Mouse (Mus musculus): Measurements from ENCODE around the gene 1700025G04Rik.

Gene 1700025G04Rik

DNA sequence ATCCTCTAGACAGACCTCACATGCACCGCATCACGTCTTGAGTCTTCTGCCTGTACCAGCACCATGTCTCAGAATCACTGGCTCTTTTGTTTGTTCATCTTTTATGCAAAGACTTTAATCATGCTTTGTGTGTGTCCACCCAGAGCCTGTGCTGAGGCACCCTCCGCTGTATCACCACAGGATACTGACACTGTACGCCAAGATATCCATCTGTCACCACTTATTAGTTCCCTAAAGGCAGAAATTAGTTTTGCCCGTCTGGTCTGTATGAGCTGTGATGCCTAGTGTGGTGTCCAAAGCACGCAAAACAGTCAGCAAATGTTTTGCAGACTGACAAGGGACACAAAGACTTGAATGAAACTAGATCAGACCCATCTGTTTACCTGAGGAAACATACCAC lies 95.7 kb downstream of the 1700025G04Rik start:
- no peak for DNase-seq (ENCODE audit: low spot score)

DNA sequence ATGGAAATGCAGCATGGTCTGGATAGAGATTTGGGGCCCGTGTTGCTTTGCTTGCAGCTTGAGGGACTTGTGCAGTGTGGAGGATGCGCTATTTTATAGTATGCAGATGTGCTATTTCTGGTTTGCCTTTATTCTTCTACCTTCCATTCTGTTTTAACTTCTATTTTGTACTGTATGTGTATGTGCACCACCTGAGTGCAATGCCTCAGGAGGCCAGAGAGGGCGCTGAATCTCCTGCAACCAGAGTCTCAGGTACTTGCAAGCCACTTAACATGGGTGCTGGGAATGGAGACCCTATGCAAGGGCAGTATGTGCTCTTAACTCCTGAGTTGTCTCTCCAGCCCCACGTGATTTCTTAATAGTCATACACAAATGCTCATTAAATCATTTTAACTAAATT lies 98.4 kb downstream of the 1700025G04Rik start:
- DNase-seq (ENCODE audit: low spot score), result no peak

DNA sequence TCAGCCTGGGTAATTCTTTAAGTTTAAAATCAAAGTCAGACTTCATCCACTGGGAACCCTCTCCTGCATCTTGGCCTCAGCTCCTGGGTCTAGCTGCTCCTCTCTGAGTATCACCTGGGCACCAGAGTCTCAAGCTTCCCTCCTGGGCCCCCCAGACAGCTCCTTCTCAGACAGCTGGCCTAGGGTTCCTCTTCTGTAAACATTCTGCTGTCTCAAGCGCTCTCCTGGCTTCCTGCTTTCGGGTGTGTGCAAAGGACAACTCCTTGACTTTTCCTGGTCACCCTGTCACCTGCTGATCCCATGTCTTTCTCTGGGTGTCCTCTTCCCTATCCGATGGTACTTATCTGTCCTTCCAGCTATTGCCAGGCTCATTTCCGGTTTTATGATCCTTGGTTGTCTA lies 99.3 kb downstream of the 1700025G04Rik start:
- no peak for DNase-seq (ENCODE audit: low spot score)

DNA sequence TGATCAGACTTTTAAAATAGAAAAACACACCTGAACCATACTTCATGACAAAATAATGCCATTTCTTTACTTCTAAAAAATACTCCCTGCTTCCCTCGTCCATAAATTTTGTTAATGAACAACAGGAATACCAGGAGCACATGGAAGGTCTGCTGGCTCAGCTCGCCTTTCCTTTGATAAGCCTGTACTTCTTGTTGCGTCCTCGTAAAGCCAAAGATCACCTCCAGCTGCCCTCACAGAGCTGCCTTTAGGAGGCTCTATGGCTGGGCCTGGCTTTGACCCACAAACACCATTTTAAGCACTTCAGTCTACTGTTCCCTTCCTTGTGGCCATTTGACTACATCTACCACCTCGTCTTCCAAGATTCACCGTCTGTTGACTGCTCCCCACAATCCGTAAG lies 101.2 kb downstream of the 1700025G04Rik start:
- DNase-seq (ENCODE audit: low spot score), result no peak

DNA sequence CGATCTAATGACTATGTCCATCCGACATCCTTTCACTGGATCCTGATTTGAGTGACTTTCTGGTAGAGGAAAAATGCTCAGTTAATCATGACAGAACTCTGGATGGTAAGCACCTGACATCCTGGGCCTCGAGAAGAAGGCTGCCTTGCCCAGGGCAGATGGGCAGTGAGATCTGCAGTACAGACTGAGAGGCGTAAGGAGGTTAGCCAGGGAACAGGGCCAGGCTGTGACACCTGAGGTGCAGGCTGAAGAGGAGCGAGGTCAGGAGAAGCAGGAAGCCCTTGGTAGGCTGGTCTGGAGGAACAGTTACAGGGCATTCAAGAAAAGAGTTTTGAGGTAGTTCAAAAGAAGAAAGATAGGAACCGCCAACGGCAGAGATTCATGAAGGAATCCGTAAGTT lies 101.9 kb downstream of the 1700025G04Rik start:
- no peak for DNase-seq (ENCODE audit: low spot score)

DNA sequence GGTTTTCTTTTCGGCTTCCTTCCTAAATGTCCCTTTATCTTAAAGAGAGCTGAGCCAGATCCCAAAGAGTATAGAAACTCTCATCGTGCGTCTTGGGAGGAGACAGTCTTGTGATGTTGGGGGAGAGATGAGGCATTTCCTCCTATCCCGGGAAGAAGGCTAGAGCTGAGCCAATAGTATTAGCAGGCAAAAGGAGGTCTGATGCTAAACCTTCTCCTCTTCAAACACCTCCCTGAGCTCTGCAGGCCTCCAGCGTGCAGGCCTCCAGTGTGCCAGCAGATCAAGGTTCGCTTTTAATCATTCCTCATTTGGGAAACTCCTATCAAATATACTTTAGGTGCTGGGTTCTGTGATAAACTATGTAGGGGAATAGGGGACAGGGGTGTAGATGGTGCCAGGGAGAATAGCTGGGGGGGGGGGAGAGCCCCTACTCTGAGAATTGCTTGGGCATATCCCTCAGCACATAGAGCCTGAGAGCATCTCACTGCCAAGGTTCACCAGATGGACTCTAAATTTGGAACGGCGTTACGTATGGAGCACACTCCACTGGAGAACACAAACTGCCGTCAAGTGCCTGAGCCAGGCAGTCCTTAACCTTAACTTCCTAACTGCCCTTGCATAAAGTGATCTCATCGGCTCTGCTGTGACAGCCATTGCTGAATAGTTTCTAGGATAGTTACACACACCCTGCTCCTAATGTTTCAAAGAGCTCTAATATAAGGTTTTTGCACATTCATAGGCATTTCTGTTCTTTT lies 103.7 kb downstream of the 1700025G04Rik start:
- no peak for DNase-seq (ENCODE audit: low spot score)

DNA sequence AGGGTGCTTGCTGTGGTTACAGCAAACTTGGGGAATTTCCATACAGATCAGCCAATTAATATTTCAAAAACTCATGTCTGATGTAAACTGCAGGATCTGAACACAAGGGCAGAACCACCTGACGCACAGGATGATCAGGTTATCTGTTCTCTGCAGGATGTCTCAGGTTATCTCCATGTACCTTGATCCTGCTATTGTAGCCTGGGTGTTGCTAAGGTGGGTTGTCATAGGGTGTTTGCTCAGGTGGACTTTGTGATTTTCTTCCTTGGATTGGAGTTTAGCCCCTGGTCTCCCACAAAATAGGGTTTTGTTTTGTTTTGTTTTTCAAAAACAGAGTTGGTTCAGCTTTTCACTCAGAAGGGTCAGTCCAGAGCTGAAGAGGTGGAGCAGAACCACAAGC lies 104.9 kb downstream of the 1700025G04Rik start:
- DNase-seq (ENCODE audit: low spot score), result no peak

DNA sequence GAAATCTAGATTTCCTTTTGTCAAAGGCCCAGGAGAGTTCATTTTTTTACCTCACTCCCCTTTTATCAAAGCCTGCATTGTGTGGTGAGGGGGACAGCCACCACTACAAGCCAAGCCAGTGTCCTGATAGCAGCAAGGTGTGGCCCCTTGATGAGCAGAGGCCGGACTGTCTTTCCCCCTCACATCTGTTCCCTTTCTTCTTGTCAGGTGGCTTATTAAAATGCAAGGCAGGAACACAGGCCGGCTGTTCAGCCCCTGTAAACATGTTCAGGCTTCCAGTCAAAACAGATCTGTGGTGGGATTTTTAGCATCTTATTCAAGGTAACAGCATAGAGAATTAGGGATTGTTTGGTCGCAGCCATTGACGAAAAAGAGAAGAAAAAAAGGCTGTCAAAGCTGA lies 105.9 kb downstream of the 1700025G04Rik start:
- no peak for DNase-seq (ENCODE audit: low spot score)

DNA sequence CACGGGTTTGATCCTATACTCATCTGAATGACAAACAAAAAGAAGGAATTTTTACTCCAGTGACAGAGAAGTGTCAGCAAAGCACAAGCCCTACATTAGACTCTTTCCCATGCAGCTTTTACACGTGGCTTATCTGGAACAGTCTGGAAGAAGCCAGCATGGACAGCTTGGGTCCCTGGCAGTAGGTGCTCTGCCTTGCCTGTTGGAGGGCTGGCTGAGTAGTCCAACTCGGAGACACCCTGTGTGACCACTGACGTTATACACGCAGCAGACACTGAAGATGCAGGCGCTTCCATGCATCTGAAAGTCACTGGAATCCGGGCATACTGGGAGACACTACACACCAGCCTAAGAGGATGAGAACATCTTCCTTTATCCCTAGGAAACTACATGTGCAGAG lies 109.4 kb downstream of the 1700025G04Rik start:
- DNase-seq (ENCODE audit: low spot score), result no peak

DNA sequence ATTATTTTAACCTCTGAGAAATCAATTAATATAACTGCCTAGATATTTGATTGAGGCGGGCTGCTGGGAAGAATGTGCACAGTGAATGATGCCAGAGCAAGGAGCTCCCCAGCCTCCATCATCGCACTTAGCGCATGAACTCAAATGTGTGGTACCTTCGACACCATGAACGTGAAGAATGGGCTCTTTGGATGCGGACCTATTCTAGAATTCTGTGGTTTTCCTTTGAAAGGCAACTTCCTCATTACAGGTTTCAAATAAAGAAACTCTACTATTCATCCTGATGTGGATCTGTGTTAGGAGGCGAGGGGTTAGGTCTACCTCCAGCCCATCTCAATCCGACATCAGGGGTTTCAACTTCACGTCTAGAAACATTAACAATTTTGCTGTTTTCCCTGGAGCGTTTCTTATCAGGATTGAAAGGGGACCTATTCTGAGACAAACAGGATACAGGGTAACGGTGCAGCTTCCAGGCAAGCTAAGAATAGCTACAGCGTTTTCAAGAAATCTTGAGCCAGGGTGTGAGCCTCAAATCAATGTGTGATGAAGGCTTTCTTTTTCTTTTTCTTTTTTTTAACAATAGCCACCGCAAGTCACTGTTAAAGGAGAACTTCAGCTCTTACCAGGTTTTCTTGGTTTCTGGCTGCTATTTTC lies 110.0 kb downstream of the 1700025G04Rik start:
- no peak for DNase-seq (ENCODE audit: low spot score)

DNA sequence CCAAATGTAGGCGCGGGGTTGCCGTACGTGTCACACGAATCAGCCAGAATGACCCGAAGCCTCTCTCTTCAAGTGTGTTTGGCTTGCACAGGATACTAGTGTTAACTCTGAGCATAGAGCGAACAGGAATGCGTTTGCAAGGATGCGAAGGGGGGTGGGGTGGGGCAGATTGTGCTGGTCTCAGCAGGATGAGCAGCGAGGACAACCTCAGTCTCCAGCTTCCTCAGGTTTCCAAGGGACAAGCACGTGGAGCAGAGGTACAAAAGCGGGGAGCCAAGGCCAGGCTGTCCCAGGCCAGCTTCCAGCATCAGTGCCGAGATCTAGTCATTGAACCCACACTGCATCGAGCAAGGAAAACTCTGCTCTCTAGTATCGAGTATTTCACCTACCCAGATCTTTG lies 111.2 kb downstream of the 1700025G04Rik start:
- no peak for DNase-seq (ENCODE audit: low spot score)

DNA sequence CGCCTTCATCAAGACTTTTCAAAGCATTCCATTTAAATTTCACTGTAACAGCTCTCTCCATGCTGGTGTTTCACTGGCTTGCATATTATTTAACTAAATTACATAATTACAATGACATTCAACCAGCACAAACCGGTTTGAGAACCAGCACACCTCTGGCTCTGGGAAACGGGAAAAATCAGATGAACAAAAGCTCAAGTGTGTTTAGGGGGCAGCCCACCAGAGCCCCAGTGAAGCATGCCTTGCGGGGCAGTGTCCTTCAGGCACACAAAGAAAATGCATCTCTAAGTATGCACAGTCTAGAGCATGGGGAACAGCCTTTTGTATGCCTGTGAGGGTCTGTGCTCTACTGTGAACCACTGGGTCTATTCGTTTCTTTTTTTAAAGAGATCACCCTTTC lies 112.3 kb downstream of the 1700025G04Rik start:
- no peak for DNase-seq (ENCODE audit: low spot score)

DNA sequence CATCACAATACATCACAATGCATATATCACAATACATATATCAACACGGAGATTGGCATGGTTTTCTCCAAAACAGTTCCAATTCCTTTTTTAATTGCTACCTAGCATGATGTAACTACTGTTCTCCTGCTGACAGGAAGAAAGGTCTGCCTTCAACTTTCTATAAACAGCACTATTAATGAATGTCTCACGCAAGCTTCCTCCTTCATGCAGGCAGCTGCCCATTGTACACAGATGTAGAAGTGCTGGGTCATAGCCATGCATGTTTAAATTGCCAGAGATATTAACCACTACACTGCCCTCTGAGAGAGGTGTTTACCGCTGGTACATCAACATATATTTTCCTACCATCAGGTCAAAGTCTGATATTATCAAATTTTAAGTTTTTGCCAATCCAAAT lies 113.1 kb downstream of the 1700025G04Rik start:
- no peak for DNase-seq (ENCODE audit: low spot score)

DNA sequence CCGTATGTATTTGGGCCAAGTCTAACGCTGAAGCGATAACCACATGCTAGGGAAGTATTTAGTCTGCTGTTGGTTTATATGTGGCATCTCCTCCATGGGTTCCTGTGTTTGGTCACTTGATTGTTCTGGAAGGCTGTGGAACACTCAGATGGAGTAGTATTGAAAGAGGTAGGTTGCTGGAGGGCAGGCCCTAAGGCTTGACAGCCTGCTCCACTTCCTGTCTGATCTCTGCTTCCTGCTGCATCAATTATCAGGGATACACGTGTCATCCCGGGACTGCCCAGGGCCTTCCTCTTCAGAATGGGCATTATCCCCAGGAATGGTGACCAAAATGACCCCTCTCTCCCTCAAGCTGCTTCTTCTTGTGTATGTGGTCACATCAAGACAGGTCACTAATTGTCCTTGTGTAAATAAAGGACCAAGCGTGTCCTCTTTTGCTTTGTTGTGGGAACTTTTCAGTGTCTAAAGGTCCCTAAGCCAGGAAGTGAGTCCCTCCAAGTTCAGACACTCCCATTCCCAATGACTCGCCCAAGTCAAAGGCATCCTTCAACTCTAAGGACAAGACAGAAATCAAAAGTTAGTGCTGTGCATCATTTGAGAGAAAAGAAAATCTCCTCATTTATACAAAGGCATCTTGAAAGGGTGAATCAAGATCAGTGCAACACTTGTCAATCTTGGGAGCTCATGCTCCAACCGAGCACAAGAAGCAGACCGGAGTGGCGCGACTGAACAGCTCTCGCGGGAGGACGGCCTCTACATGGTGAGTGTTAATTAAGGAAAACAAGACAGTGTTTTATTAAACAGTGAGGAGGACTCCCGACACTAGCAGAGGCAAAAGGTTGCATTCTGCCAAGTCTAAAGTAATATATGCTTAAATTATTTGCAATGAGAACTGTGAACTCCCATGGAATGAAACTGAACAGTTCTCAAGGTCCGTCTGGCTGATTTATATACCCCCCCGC lies 114.2 kb downstream of the 1700025G04Rik start:
- no peak for DNase-seq (ENCODE audit: low spot score)

DNA sequence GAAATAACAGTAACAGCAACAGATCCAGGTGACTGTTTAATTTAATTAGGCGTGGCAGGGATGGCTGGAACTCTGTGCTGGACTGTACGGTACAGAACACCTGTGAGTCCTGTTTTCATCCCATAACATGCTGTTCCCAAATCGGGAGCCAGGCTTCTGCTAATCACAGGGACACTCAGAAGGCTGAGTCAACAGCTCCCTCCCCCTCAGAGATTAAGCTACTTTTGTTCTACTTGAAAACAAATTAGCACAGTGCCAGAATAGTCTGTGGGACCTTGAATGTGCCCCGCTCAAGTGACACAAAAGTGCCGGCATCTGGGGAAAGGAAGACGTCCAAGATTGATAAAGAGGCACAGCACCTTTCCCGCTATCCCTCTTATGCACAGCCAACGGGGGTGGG lies 115.0 kb downstream of the 1700025G04Rik start:
- no peak for DNase-seq (ENCODE audit: low spot score)

DNA sequence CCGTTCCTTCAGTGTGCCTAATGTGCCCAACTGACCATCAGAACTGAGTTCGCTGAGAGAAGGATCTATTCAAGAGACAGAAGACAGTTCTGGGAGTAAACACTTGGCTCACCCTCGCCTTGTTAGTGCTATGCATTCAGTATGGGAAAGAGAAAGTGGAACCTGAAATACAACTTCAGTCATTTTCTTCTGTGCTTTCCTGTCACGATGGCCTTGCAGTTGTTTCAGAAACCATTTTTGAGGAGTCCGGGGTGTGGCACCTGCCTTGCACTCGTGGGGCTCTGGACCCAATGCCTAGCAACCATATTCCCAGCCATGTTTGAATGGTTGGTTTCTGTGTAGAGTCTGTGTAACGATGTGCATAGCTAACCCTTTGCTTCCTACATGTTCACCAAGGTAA lies 115.5 kb downstream of the 1700025G04Rik start:
- no peak for DNase-seq (ENCODE audit: low spot score)

DNA sequence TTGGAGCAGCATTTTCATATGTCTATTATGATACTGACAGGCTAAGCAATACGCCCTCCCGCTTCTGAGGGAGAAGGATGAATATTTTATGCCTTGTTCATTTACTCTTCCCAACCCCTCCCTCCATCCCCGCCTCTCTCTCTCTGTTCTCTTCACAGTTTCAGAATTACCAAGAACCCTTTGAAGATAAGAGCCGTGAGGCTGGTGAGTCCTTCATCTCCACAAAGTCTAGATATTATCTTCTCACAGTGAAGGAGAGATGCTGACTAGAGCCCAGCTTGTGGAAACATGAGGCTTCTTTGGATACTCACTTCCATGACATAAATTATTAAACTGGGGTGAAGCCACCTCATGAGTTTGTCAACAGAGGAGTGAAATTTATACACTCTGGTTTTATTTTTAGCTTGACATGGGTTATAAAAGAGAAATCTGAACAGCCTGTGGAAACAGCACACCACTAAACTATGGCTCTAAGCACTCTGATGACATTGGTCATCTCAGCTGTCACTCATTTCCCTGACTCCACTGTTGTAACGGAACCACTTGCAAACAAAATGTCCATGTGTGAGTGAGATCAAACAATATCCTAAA lies 116.7 kb downstream of the 1700025G04Rik start:
- peak; percentile 13 for DNase-seq (ENCODE audit: low spot score)

DNA sequence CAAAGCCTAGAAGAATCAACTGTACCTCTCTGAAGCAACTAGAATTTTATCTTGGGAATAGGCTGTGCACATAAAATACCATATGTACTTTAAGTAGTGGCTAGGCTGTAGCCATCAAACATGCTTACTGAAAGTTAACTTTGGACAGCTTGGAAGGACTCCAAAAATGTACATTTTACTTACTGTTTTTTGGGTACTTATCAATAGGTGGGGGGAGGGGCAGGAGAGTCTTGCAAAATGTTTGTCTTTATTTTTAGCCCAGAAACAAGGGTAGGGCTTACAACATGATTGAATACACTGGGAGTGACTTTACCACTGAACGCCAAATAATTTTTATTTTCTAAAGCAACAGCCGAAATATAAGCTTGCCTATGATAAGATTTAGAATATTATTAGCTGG lies 118.3 kb downstream of the 1700025G04Rik start:
- no peak for DNase-seq (ENCODE audit: low spot score)

DNA sequence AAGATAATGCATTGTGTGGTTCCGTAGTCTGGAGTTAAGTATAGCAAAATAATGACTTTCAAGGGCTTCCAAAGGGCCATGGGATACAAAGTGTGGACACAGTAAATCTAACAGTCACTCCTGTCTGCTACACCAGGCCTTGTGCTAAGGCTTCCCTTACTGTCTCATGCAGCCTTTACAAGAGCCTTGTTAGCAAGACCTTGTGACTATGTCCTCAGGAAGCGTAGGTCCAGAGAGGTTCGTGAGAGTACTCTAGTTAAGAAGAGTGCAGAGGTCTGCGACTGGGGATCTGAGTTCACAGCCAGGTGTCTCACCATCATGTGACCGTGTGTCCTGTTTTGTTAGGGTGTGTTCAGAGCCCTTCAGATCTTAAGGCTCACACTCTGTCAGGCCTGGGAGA lies 121.8 kb downstream of the 1700025G04Rik start:
- no peak for DNase-seq (ENCODE audit: low spot score)

DNA sequence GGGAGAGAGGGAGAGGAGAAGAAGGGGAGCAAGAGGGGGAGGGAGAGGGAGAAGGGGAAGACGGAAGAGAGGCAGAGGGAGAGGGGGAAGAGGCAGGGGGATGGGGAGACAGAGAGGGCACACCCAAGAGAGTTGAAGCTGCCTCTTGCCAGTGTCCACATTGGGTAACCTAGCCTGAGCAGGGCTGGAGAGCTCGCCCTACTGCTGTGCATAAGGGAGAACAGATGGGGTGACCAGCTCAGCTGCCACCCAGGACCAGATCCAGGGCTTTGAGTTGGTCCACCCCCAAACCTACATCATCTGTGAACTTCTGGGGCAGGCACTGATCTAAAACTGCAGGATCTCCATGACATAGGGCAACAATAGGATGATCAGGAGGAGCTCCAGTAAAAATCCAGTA lies 125.1 kb downstream of the 1700025G04Rik start:
- no peak for DNase-seq (ENCODE audit: low spot score)

DNA sequence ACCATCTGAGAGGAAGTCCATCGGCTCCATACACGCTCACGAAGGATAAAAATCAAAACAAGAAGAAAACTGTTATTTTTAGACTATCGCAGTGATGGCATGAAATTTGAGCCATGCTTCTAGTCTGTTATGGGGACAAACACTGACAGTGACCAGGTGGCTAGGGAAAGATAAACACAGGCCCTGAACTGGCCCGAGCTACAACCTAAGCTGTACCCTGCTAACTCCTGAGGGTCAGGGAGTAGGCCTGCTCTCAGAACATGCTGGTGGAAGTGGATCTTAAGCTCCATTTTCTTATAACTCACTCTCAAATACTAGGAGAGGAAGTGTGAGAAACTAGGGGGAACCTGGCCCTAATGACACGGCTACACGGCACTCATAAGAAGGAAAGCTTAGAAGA lies 126.7 kb downstream of the 1700025G04Rik start:
- DNase-seq (ENCODE audit: low spot score), result no peak

DNA sequence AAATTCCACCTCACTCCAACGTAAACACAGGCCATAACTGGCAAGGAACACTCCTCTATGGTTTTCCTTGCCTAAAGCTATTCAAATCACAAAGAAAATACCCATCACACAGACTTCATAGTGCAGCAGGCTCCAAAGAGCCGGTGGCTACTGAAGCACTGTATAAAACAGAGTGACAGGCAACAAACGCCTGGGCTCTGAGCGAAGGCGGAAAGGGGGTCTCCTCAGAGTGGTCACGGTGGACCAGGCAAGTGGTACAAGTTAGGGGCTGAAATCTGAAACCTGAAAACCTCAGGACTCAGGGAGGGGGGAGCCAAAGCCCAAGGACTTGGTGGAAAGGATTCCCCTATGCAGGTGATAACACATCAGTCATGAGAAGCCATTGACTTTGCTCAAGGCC lies 127.8 kb downstream of the 1700025G04Rik start:
- no peak for DNase-seq (ENCODE audit: low spot score)

Data from MN1 (cell line).